Mouse (Mus musculus) small intestine, adult 10 weeks (tissue): Measurements from ENCODE around the gene A730061H03Rik. TPM values are rescaled to one million over a fixed set of nuclear protein-coding genes. Genes with fewer than 3 reads are reported as not detected.

ENCODE experiments used
- polyA plus RNA-seq: library from polyadenylated mRNA; stranded (reverse); fragments of 350-450 nt; fragmentation: Illumina TruSeq; extraction: RNeasy Lipid Tissue Mini Kit (QIAGEN cat#74804); gene quantifications from one replicate; pipeline ENCODE4 v1.2.3, GENCODE M21; 2014; ENCODE audit warnings: low replicate concordance

The A730061H03Rik gene
- polyA plus RNA-seq: not detected

DNA sequence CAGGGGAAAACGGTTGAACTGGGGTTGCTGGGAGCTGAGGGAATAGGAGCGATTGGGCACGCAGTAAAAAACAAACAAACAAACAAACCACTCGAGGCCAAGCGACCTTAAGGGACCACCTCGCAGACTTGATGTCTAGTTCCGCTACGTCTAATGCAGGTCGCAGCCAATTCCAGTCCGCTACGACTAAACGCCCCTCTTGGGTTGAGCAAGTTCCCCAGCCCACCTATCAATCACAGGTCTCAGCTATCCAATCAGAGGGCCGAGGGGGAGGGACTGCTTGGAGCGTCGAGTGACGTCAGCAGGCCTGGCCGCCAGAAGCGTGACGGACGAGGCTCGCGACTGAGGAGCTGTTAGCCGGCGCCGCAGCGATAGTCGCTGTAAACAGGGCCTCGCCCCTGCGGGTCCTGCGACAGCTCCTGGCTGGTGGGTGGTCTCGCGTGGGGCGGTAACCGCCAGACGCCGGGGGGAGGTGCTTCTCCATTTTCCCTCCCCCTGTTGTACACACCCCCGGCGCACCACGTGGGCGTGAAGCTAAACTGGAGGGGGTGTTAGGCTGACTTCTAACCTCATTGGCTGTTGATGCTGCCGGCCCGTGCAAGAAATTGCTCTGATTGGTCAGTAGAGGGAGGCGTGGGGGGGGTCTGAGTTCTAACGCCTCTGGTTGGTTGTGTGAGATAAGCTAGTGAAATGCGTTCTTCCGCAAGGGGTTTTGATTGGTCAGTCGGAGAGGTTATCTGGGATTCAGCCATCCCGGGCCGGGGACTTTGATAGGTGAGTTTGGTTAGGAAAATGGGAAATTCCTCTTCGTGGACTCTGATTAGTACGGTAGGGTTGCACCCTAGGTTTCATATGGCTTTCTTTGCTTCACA, at the start of gene A730061H03Rik:
A730061H03Rik (minus strand) TSS at position 205 of the 872 bp plus-strand sequence.

DNA sequence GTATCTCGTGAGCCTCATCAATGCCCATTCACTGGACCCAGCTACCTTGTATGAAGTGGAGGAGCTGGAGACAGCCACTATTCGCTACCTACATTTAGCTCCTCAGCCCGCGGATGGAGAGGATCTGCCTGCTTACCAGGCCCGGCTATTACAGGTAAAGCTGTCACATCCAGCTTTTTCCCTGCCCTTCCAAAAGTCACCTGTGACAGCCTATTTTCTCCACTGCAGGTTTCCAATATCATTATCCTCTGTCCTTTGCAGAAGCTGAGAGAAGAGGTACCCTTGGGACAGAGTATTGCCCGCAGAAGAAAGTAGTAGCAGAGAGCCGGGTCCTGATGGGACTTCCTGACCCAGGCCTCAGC, 43.0 kb upstream of the A730061H03Rik start, which contains the start of gene Irf9:
Irf9 (plus strand) TSS at position 301 of the 362 bp plus-strand sequence.

DNA sequence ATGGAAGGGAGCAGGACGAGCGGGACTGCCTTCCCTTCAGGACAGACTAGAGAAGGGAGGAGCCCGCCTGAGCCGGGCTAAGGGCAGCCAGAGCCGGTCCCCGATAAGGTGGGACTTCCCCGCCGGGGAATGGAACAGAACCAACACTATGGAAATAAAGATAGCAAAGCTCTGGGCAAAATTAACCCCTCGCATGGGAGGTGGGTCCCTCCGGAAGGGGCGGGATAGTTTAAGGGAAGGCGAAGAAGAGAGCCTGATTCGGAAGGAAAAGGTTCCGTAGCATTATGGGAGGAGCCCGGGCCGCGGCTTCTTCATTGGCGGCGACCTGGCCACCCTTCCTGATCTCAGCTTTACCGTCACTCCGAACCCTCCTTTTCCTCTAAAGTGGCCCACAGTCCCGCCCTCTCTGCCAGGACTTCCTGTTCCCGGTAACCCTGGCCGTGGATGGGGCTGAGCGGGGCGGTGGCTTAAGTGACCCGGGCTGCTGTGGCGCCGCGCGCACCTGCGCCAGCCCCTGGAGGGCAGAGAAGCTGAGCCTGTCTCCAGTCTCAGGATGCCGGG, 31.2 kb upstream of the A730061H03Rik start, which contains the start of gene Rnf31:
Rnf31 (plus strand) TSS at position 378 of the 561 bp plus-strand sequence.

DNA sequence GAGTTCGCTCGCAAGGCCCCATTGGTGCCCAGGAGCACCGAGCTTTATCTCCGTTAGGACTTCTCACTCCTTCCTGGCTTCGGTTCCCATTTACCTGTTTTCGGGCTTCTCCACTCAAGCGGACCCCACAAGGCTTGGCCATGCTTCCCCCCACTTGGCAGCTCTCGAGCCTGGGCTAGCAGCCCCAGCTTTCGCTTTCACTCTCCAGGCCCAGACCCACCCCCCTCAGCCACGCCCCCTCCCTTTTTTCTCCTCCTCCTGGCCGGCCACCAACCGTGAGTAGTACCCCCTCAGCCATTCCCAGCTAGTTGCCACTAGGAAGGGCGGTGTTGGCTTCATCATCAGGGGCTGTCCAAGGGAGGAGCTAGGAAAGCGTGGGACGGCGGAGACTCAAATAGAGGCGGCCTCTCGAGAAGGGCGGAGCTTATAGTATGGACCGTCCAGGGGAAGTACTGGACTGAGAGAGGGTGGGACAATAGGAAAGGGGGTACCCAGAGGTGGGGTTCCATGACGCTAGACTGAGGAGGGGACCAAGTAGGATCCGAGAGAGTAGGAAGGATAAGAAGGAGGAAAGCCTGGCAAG, 30.6 kb upstream of the A730061H03Rik start, which contains the start of gene Psme2:
Psme2 (minus strand) TSS at position 366 of the 583 bp plus-strand sequence.

GRCm38 (mm10) chr14:55584702-55585565, 24.7 kb upstream of the A730061H03Rik start, which contains the start of gene Emc9:
Emc9 (minus strand) TSS chr14:55585302.

DNA sequence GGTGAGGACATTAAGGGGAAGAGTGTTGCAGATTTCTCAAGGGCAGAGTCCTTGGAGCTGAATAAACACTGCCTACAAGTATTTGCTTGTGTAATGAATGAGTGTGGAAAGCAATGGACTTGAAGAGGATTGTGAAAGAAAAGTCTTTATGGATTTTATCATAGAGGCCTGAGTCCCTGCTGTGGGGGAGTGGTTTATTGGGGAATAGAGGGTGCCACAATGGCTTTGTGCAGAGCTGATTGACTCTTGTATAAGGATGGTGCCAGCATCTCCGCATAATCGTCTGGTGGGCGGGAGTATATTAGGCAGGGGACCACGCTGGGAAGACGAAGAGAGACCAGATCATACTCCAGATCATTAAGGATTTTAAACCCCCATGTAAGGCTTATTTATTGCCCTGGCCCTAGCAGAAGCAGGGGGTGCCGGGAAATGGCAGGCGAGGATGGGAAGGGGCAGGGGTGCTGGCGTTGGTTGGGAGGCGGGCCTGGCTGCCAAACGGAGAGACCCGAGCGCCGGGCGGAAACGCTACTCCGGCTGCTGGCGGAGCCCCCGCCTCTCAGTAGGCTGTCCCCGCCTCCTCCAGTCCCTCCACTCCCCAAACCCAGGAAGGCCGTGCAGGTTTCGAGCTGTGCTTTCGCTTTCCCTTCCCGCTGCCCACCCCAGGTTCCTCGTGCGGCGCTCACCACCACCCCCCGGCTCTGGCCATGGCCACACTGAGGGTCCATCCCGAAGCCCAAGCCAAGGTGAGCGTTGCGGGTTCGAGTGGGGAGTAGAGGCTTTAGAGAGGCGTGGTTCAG, 17.9 kb upstream of the A730061H03Rik start, which contains the start of gene Psme1:
Psme1 (plus strand) TSS at position 253 of the 797 bp plus-strand sequence.

GRCm38 (mm10) chr14:55575302-55575701, 15.1 kb upstream of the A730061H03Rik start, which contains the start of gene Fitm1:
Fitm1 (plus strand) TSS chr14:55575617.

DNA sequence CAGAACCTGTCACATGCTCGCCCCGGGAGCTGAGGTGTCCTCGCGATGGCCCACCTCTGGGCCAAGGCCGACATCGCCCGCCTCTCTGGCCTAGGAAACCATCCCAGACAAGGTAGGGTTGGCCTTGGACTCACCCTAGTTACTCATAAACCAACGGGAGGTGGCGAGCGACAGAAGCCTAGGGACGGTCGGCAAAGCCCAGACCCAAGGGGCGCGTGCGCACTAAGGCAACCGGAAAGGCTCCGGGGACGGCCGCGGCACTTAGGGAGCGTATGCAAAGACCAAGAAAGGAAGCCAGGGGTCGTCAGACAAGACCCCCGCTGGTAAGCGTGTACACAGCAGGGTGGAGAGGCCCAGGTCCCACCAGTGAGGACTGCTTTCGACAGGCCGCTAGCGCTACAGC, 406 bp downstream of the A730061H03Rik start, which contains the start of gene Dcaf11:
Dcaf11 (plus strand) TSS at position 208 of the 403 bp plus-strand sequence.

DNA sequence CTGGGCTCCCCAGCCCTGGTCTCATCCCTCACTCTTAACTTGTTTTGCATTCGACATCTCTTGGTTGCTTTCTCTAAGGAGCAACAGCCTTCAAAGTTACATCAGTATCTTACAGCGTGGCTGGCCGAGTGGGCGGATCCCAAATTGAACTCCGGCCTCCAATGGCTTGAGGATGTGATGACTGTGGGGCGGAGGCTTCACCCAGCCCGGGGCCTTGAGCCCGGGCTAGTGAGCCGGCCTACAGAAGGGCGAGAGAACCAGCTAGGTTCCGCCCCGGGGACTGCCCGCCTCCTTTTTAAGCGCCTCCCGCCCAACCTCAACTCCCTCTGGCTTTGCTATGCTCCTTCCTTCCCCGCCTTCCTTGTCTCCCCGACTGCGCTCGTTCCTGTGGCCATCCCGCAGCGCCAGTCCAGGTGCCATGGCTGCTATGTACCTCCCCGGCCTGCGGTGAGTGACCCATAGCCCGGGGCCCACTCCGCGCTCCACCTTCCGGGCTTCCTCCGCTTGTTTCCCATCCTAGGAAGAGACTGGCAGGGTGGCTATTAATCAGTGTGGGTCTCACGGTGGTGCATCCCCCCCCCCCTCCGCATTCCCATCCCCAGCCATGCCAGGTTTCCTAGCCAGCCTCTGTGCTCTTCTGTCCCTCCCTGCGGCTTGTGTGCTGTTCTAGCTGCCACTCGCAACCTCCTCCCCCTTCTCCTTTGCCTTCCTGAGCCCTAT, 20.0 kb downstream of the A730061H03Rik start, which contains the start of gene Pck2:
Pck2 (plus strand) TSS at position 200 of the 720 bp plus-strand sequence.

GRCm38 (mm10) chr14:55524785-55525184, 35.4 kb downstream of the A730061H03Rik start, which contains the start of gene Nrl:
Nrl (minus strand) TSS chr14:55524981.

GRCm38 (mm10) chr14:55510125-55510731, 50.0 kb downstream of the A730061H03Rik start, which contains the start of gene Cpne6:
Cpne6 (plus strand) TSS chr14:55510445.

Other genes starting within 250 kb of the A730061H03Rik start
- 120 TPM for gene Dhrs4, start 81.6 kb downstream of the A730061H03Rik start, polyA plus RNA-seq
- gene Carmil3, start 69.8 kb downstream of the A730061H03Rik start, polyA plus RNA-seq: not detected
- not detected for gene Cpne6, start 50.0 kb downstream of the A730061H03Rik start, polyA plus RNA-seq
- gene Nrl, start 35.4 kb downstream of the A730061H03Rik start, polyA plus RNA-seq: not detected
- gene Pck2, start 20.1 kb downstream of the A730061H03Rik start, polyA plus RNA-seq: 3.2 TPM
- gene Dcaf11, start 400 bp downstream of the A730061H03Rik start, polyA plus RNA-seq: 15.6 TPM
- not detected for gene Fitm1, start 15.2 kb upstream of the A730061H03Rik start, polyA plus RNA-seq
- gene Psme1, start 17.7 kb upstream of the A730061H03Rik start, polyA plus RNA-seq: 223 TPM
- gene Emc9, start 24.9 kb upstream of the A730061H03Rik start, polyA plus RNA-seq: 10.6 TPM
- 276 TPM for gene Psme2, start 30.7 kb upstream of the A730061H03Rik start, polyA plus RNA-seq
- 4.8 TPM for gene Rnf31, start 31.3 kb upstream of the A730061H03Rik start, polyA plus RNA-seq
- 60.3 TPM for gene Irf9, start 43.2 kb upstream of the A730061H03Rik start, polyA plus RNA-seq
- gene Rec8, start 57.6 kb upstream of the A730061H03Rik start, polyA plus RNA-seq: 2.0 TPM
- 1.1 TPM for gene Ipo4, start 75.6 kb upstream of the A730061H03Rik start, polyA plus RNA-seq
- gene Gm49378, start 77.5 kb upstream of the A730061H03Rik start, polyA plus RNA-seq: 0.89 TPM
- gene Tm9sf1, start 83.4 kb upstream of the A730061H03Rik start, polyA plus RNA-seq: 46.5 TPM
- not detected for gene Tssk4, start 89.8 kb upstream of the A730061H03Rik start, polyA plus RNA-seq
- 29.1 TPM for gene Mdp1, start 100.1 kb upstream of the A730061H03Rik start, polyA plus RNA-seq
- gene Gmpr2, start 111.5 kb upstream of the A730061H03Rik start, polyA plus RNA-seq: 19.7 TPM
- 16.8 TPM for gene Nedd8, start 111.7 kb upstream of the A730061H03Rik start, polyA plus RNA-seq
- gene Tinf2, start 121.4 kb upstream of the A730061H03Rik start, polyA plus RNA-seq: 15.6 TPM
- not detected for gene Tgm1, start 153.5 kb upstream of the A730061H03Rik start, polyA plus RNA-seq
- 0.33 TPM for gene Rabggta, start 161.9 kb upstream of the A730061H03Rik start, polyA plus RNA-seq
- gene Dhrs1, start 185.3 kb upstream of the A730061H03Rik start, polyA plus RNA-seq: 110 TPM
- 4.2 TPM for gene Nop9, start 185.3 kb upstream of the A730061H03Rik start, polyA plus RNA-seq
- 9.8 TPM for gene Cideb, start 198.1 kb upstream of the A730061H03Rik start, polyA plus RNA-seq
- gene Ltb4r2, start 201.0 kb upstream of the A730061H03Rik start, polyA plus RNA-seq: 3.6 TPM
- not detected for gene Ltb4r1, start 205.6 kb upstream of the A730061H03Rik start, polyA plus RNA-seq
- gene Adcy4, start 223.7 kb upstream of the A730061H03Rik start, polyA plus RNA-seq: 0.15 TPM
- gene Ripk3, start 228.5 kb upstream of the A730061H03Rik start, polyA plus RNA-seq: 1.9 TPM